Mouse (Mus musculus) heart, postnatal 0 days (tissue): Measurements from ENCODE around the gene Adgrg5.

Experiments
- CTCF ChIP-seq: IDR thresholded peaks from 2 replicates; pipeline ENCODE4 v1.5.1; 2016; ENCODE audit warnings: antibody characterized with exemption, control low read depth, low read depth
- EP300 ChIP-seq: IDR thresholded peaks from 2 replicates; pipeline ENCODE4 v1.6.1; 2016; ENCODE audit warnings: antibody characterized with exemption, low read depth

GRCm38 (mm10) chr8:94966578-94966977 lies 43.1 kb downstream of the Adgrg5 start:
- TF ChIP-seq CTCF: peak; percentile 62
- no peak for TF ChIP-seq EP300
